Mouse (Mus musculus) lung, postnatal 0 days (tissue): Measurements from ENCODE around the gene Adam12.

Experiments used
- CTCF ChIP-seq: IDR thresholded peaks from 2 replicates; pipeline ENCODE4 v1.5.1; 2016; ENCODE audit warnings: antibody characterized with exemption, mild to moderate bottlenecking
- EP300 ChIP-seq: IDR thresholded peaks from 2 replicates; pipeline ENCODE4 v1.6.1; 2016; ENCODE audit warnings: antibody characterized with exemption, mild to moderate bottlenecking, control low read depth

GRCm38 (mm10) chr7:134043576-134043975 lies 188.4 kb downstream of the Adam12 start:
- no peak for TF ChIP-seq CTCF
- TF ChIP-seq EP300: no peak
